In genomic region chr11:116162146-116162545, GRCm38 (mm10) we compare ENCODE assay signal across 9 mouse cellular contexts. TPM values are rescaled to one million over a fixed set of nuclear protein-coding genes. Genes with fewer than 3 reads are reported as not detected.
A peak's percentile ranks its signal among the peaks of the same experiment; 100 is the strongest.
DNase-seq lines count a peak whose midpoint lies in the region; ATAC-seq lines count a peak whose summit lies in the region.
"Had no signal": no experiment of that assay in that cellular context is flagged by ENCODE, and none has a peak within 500 bp of the region (broad histone marks: within the 10 kb centered on the region; RNA-seq: fewer than 3 reads in every experiment).

No protein-coding gene starts in this region.

- peaks cover 28% of the 10 kb centered on the region; the same call in 1 of the 2 replicates for H3K36me3 ChIP-seq in midbrain, embryonic 15.5 days (replicated peaks)
- peaks cover 77% of the 10 kb centered on the region for H3K36me3 ChIP-seq in midbrain, embryonic 14.5 days (ENCODE audit: control insufficient read depth, insufficient read depth, low read length)
- H3K36me3 ChIP-seq in embryonic facial prominence, embryonic 13.5 days: peaks cover 76% of the 10 kb centered on the region
- peaks cover 15% of the 10 kb centered on the region; the same call in 1 of the 2 replicates for H3K36me3 ChIP-seq in kidney, embryonic 16.5 days (ENCODE audit: insufficient read depth, low read length)

- H3K4me2 ChIP-seq in midbrain, embryonic 15.5 days: no peak overlapping the region
- H3K4me2 ChIP-seq in midbrain, embryonic 14.5 days (ENCODE audit: low read length): no peak overlapping the region
- H3K4me2 ChIP-seq in embryonic facial prominence, embryonic 13.5 days: no peak overlapping the region
- H3K4me2 ChIP-seq in kidney, embryonic 16.5 days (replicated peaks; ENCODE audit: low read depth, low read length): no peak overlapping the region
- H3K4me2 ChIP-seq: embryonic facial prominence, embryonic 12.5 days; liver, embryonic 12.5 days had no signal

- H3K9me3 ChIP-seq in midbrain, embryonic 15.5 days: no peaks in the 10 kb centered on the region
- no peaks in the 10 kb centered on the region for H3K9me3 ChIP-seq in midbrain, embryonic 14.5 days (ENCODE audit: control insufficient read depth, low read length)
- H3K9me3 ChIP-seq in embryonic facial prominence, embryonic 13.5 days: no peaks in the 10 kb centered on the region
- H3K9me3 ChIP-seq in kidney, embryonic 16.5 days (ENCODE audit: low read length): no peaks in the 10 kb centered on the region
- H3K9me3 ChIP-seq: embryonic facial prominence, embryonic 12.5 days; liver, embryonic 12.5 days had no signal

- no peaks in the 10 kb centered on the region for H3K27me3 ChIP-seq in midbrain, embryonic 15.5 days (replicated peaks)
- H3K27me3 ChIP-seq in midbrain, embryonic 14.5 days (ENCODE audit: control insufficient read depth, insufficient read depth, low read length): no peaks in the 10 kb centered on the region
- H3K27me3 ChIP-seq in embryonic facial prominence, embryonic 13.5 days: no peaks in the 10 kb centered on the region
- no peaks in the 10 kb centered on the region for H3K27me3 ChIP-seq in kidney, embryonic 16.5 days (ENCODE audit: insufficient read depth, low read length)
- H3K27me3 ChIP-seq: embryonic facial prominence, embryonic 12.5 days; liver, embryonic 12.5 days had no signal

- no peak overlapping the region for H3K27ac ChIP-seq in midbrain, embryonic 15.5 days
- no peak overlapping the region for H3K27ac ChIP-seq in midbrain, embryonic 14.5 days (replicated peaks; ENCODE audit: low read depth, low read length)
- 0 out of 2 replicates have a peak overlapping the region, but pooled peaks have one; percentile 48 for H3K27ac ChIP-seq in embryonic facial prominence, embryonic 13.5 days
- H3K27ac ChIP-seq in kidney, embryonic 16.5 days (ENCODE audit: low read length): no peak overlapping the region
- H3K27ac ChIP-seq: embryonic facial prominence, embryonic 12.5 days; liver, embryonic 12.5 days had no signal

- H3K9ac ChIP-seq in midbrain, embryonic 15.5 days: no peak overlapping the region
- no peak overlapping the region for H3K9ac ChIP-seq in midbrain, embryonic 14.5 days (replicated peaks; ENCODE audit: low read length)
- H3K9ac ChIP-seq in embryonic facial prominence, embryonic 13.5 days: no peak overlapping the region
- no peak overlapping the region for H3K9ac ChIP-seq in kidney, embryonic 16.5 days (replicated peaks; ENCODE audit: low read length)
- H3K9ac ChIP-seq: embryonic facial prominence, embryonic 12.5 days; liver, embryonic 12.5 days had no signal

- 0 out of 2 replicates have a peak, but pooled peaks have one; percentile 56 for ATAC-seq in midbrain, embryonic 15.5 days (replicated peaks)
- ATAC-seq in midbrain, embryonic 14.5 days (ENCODE audit: low FRiP score, low TSS enrichment): no peak
- ATAC-seq in embryonic facial prominence, embryonic 13.5 days (ENCODE audit: insufficient number of reproducible peaks, insufficient read depth, low FRiP score, low TSS enrichment, low read depth): no peak
- ATAC-seq in kidney, embryonic 16.5 days (ENCODE audit: low FRiP score, low TSS enrichment): no peak
- ATAC-seq: liver, embryonic 12.5 days had no signal

- H3K4me3 ChIP-seq in midbrain, embryonic 15.5 days: no peak overlapping the region
- H3K4me3 ChIP-seq in midbrain, embryonic 14.5 days (replicated peaks; ENCODE audit: low read depth, low read length): no peak overlapping the region
- no peak overlapping the region for H3K4me3 ChIP-seq in embryonic facial prominence, embryonic 13.5 days
- H3K4me3 ChIP-seq in kidney, embryonic 16.5 days (ENCODE audit: low read length): no peak overlapping the region
- H3K4me3 ChIP-seq: embryonic facial prominence, embryonic 12.5 days; liver, embryonic 12.5 days had no signal

- H3K4me1 ChIP-seq in midbrain, embryonic 15.5 days: peaks cover 15% of the 10 kb centered on the region
- H3K4me1 ChIP-seq in midbrain, embryonic 14.5 days (ENCODE audit: control insufficient read depth, insufficient read depth, low read length): peaks cover 12% of the 10 kb centered on the region
- H3K4me1 ChIP-seq in embryonic facial prominence, embryonic 13.5 days: peaks cover 20% of the 10 kb centered on the region
- H3K4me1 ChIP-seq in kidney, embryonic 16.5 days (ENCODE audit: insufficient read depth, low read length): peaks cover 23% of the 10 kb centered on the region

- 63% methylated on average over 10 of the region's 10 CpGs for WGBS in midbrain, embryonic 15.5 days
- WGBS in midbrain, embryonic 14.5 days: 70% methylated on average over 10 of the region's 10 CpGs
- 73% methylated on average over 10 of the region's 10 CpGs for WGBS in embryonic facial prominence, embryonic 13.5 days
- WGBS in kidney, embryonic 16.5 days: 81% methylated on average over 10 of the region's 10 CpGs

- no peak for DNase-seq in midbrain, embryonic 14.5 days
- peak; percentile 58 to 66 for DNase-seq in layer of hippocampus, adult 8-10 months (ENCODE audit: low spot score in 2 of 2)
- DNase-seq in right cerebral cortex, postnatal 36 days (ENCODE audit: low spot score in 2 of 2): peak; percentile 55 to 63
- DNase-seq in spleen, postnatal 36 days (ENCODE audit: low spot score in 2 of 2): no peak

RNA-seq across cellular contexts. Expression of gene Fbf1, which starts 5.8 kb away (rescaled TPM):
- polyA plus RNA-seq in midbrain, embryonic 15.5 days (2015; fragmentation: Nextera tagmentation; extraction: Ambion mirVana): 69.2 and 78.4 TPM in 2 replicates
- polyA plus RNA-seq in midbrain, embryonic 14.5 days (2014; fragmentation: Nextera tagmentation; extraction: Ambion mirVana): 44.2 and 58.9 TPM in 2 replicates
- polyA plus RNA-seq in embryonic facial prominence, embryonic 13.5 days (2015; fragmentation: Nextera tagmentation; extraction: Ambion mirVana): 49.5 and 60.3 TPM in 2 replicates
- total RNA-seq in layer of hippocampus, adult 8-10 months (2022): 100 to 1,000 TPM in 1 of 4 experiments, 10 to 100 TPM in 3; 73.7 to 111 (median 92.3) TPM
- polyA plus RNA-seq in kidney, embryonic 16.5 days (2015; fragmentation: Nextera tagmentation; extraction: Ambion mirVana): 38.7 and 45.6 TPM in 2 replicates

RNA-seq across cellular contexts. Expression of gene Mrpl38, which starts 23.5 kb away (rescaled TPM):
- 81.7 and 85.1 TPM in 2 replicates for polyA plus RNA-seq in midbrain, embryonic 15.5 days (2015; fragmentation: Nextera tagmentation; extraction: Ambion mirVana)
- polyA plus RNA-seq in midbrain, embryonic 14.5 days (2014; fragmentation: Nextera tagmentation; extraction: Ambion mirVana): 72.5 and 81.4 TPM in 2 replicates
- polyA plus RNA-seq in embryonic facial prominence, embryonic 13.5 days (2015; fragmentation: Nextera tagmentation; extraction: Ambion mirVana): 75.2 and 80.0 TPM in 2 replicates
- 10 to 100 TPM; 56.1 to 66.6 (median 62.8) TPM for total RNA-seq in layer of hippocampus, adult 8-10 months (2022)
- 119 and 120 TPM in 2 replicates for polyA plus RNA-seq in kidney, embryonic 16.5 days (2015; fragmentation: Nextera tagmentation; extraction: Ambion mirVana)

RNA-seq across cellular contexts. Expression of gene Trim65, which starts 31.2 kb away (rescaled TPM):
- polyA plus RNA-seq in midbrain, embryonic 15.5 days (2015; fragmentation: Nextera tagmentation; extraction: Ambion mirVana): 2.7 and 3.1 TPM in 2 replicates
- 1.6 and 2.0 TPM in 2 replicates for polyA plus RNA-seq in midbrain, embryonic 14.5 days (2014; fragmentation: Nextera tagmentation; extraction: Ambion mirVana)
- 2.8 and 3.2 TPM in 2 replicates for polyA plus RNA-seq in embryonic facial prominence, embryonic 13.5 days (2015; fragmentation: Nextera tagmentation; extraction: Ambion mirVana)
- total RNA-seq in layer of hippocampus, adult 8-10 months (2022): 1 to 10 TPM; 7.2 to 10.0 (median 7.9) TPM
- polyA plus RNA-seq in kidney, embryonic 16.5 days (2015; fragmentation: Nextera tagmentation; extraction: Ambion mirVana): 4.9 and 6.3 TPM in 2 replicates

RNA-seq across cellular contexts. Expression of gene Trim47, which starts 35.1 kb away (rescaled TPM):
- 10.5 and 12.2 TPM in 2 replicates for polyA plus RNA-seq in midbrain, embryonic 15.5 days (2015; fragmentation: Nextera tagmentation; extraction: Ambion mirVana)
- 5.2 and 5.3 TPM in 2 replicates for polyA plus RNA-seq in midbrain, embryonic 14.5 days (2014; fragmentation: Nextera tagmentation; extraction: Ambion mirVana)
- 8.6 and 9.4 TPM in 2 replicates for polyA plus RNA-seq in embryonic facial prominence, embryonic 13.5 days (2015; fragmentation: Nextera tagmentation; extraction: Ambion mirVana)
- 10 to 100 TPM in 1 of 4 experiments, 1 to 10 TPM in 3; 5.0 to 13.0 (median 8.2) TPM for total RNA-seq in layer of hippocampus, adult 8-10 months (2022)
- 23.9 and 31.2 TPM in 2 replicates for polyA plus RNA-seq in kidney, embryonic 16.5 days (2015; fragmentation: Nextera tagmentation; extraction: Ambion mirVana)

RNA-seq across cellular contexts. Expression of gene Ten1, which starts 36.5 kb away (rescaled TPM):
- 86.7 and 92.5 TPM in 2 replicates for polyA plus RNA-seq in midbrain, embryonic 15.5 days (2015; fragmentation: Nextera tagmentation; extraction: Ambion mirVana)
- 77.0 and 97.9 TPM in 2 replicates for polyA plus RNA-seq in midbrain, embryonic 14.5 days (2014; fragmentation: Nextera tagmentation; extraction: Ambion mirVana)
- polyA plus RNA-seq in embryonic facial prominence, embryonic 13.5 days (2015; fragmentation: Nextera tagmentation; extraction: Ambion mirVana): 59.7 and 74.1 TPM in 2 replicates
- 10 to 100 TPM; 29.4 to 43.7 (median 38.7) TPM for total RNA-seq in layer of hippocampus, adult 8-10 months (2022)
- polyA plus RNA-seq in kidney, embryonic 16.5 days (2015; fragmentation: Nextera tagmentation; extraction: Ambion mirVana): 85.0 and 85.9 TPM in 2 replicates

Comparison
In these comparisons a context has a peak if more than half of its experiments do, and no peak if none do; other contexts are left out.
1. DNase-seq: peak in layer of hippocampus, adult 8-10 months (2 of 2) and right cerebral cortex, postnatal 36 days (2 of 2); none in midbrain, embryonic 14.5 days (single experiment) and spleen, postnatal 36 days (0 of 2).